Mouse (Mus musculus) bone marrow macrophage, adult 2 months (primary cell): ENCODE data around the gene Chd6.

Experiments
- CTCF ChIP-seq: IDR thresholded peaks from 2 replicates; pipeline ENCODE4 v1.5.1; 2012; ENCODE audit warnings: low read depth, mild to moderate bottlenecking, low read length, moderate library complexity
- POLR2A ChIP-seq: IDR thresholded peaks from 2 replicates; pipeline ENCODE4 v1.6.1; 2012; ENCODE audit warnings: mild to moderate bottlenecking, low read depth, low read length, borderline replicate concordance

DNA sequence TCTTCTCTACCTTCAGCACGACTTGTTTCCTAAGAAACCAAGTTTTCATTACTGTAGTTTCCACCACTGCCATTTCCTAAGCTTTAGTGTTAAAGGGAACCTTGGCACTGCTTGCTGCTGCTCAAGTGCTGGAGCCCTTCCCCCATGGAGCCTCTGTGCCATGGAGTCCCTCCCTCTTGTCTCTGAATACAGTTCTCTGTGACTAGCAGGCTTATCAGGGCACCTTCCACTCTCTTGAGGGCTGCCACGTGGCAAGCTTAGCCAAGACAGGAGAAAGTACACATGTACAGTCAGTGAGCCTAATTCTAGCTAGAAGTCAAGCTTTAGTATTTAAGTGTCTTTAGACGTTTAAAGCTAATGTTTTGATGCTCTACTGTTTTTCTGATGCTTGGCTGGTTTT, 104.5 kb downstream of the Chd6 start:
- TF ChIP-seq CTCF (no peak), POLR2A (no peak)
